Mouse (Mus musculus) layer of hippocampus, adult 9-10 months (tissue): Measurements from ENCODE around the gene Slc3a1.

Source experiments
- DNase-seq: peaks from one replicate; pipeline ENCODE4 v3.0.0; 2022; ENCODE audit warnings: low spot score

Slc3a1 gene

DNA sequence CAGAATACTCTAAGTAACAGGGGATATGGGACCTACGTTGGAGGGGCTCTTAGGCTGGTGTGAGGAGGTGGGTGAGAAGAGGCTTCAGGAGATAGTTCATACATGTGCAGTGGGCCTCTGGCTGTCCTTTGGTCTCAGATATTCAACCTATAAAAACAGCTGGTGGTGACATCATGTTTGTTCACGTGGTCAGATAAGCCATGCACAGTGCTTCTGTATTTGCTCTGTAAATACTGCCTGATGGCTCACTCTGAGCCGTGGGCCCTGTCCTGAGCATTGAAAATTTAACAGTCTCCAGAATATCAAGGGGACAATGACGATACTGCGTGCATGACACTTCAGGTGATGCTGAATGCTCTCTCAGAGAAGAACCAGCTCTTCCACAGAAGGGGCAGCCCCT is 9.7 kb downstream of the Slc3a1 start:
- no peak for DNase-seq

GRCm38 (mm10) chr17:85038311-85038710 is 10.1 kb downstream of the Slc3a1 start:
- no peak for DNase-seq

- DNase-seq, result no peak
Measured at GRCm38 (mm10) chr17:85038761-85039160, 10.6 kb downstream of the Slc3a1 start.

DNA sequence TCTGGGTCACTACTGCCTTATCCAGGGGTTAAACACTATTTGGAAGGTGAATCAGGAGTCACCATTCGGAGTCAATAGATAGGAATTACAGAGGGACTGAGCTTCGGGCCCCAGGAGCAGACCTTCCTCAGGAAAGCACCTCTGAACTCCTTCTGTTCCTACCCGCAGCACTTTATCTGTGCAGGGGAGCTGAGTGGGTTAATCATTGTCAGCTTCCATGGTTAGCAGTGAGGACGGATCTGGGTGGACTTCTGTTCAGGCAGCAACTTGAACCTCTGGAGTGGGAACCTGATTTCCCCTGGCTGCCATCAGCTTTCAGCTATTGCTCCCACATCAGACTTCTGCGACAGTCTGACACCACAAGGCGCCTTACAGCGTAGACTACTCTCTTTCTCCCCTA is 12.7 kb downstream of the Slc3a1 start:
- DNase-seq, result no peak

DNA sequence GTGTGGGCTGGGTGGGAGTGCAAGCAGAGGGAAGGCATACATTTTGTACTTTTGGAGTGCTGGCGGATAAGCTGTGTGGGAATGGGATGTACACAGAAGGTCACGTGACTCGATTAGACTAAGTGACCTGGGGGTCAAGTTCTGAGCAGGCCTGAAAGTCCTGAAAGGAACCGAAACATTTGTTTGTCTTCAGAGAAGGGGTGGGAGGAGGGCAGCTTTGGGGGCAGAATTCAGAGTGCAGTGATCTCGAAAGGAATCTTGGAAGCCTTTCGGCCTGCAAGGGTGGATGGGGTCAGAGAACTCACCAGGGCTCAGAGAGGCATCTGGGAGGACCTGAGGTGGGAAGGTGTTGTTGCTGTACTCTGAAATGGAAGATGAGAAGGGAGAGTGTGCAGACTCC is 14.2 kb downstream of the Slc3a1 start:
- DNase-seq, result no peak

DNA sequence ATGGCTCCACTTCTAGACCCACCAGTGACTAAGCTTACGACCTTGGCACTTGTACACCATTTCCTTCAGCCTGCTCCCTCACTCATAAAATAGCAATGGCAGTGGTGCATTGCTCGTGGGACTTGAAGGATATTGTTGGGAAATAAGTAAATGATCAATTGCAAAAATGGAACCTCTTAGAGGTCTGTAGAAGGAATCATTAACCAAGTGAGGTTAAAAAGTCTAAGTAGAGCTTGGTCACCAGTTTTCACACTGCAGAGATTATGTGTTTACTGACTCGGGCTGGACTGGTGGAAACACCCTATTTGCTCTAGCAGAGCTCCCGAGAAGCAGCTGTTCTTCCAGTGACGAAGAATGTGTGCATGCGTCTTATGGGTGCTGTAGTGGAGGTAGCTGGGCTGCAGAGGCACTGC is 15.2 kb downstream of the Slc3a1 start:
- DNase-seq, result no peak

GRCm38 (mm10) chr17:85044466-85044865 is 16.3 kb downstream of the Slc3a1 start:
- no peak for DNase-seq

DNA sequence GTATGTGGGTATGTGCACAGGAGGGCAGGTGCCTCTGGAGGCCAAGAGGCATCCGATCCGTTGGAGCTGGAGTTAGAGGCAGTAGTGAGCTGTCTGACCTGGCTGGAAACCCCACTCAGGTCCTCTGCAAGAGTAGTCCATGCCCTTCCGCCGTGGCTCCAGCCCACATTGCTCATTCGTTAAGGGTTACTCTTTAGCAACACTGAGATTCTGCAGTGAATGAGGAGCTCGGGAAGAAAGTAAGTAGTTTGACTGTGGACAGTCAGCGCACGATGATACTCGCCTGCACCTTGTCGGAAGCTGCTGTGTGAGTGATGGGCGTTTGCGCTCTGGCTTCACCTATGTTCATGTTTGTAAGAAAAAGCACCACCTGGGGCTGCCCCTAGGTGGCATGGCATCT is 17.0 kb downstream of the Slc3a1 start:
- DNase-seq, result no peak

GRCm38 (mm10) chr17:85048379-85048778 is 20.2 kb downstream of the Slc3a1 start:
- no peak for DNase-seq

DNA sequence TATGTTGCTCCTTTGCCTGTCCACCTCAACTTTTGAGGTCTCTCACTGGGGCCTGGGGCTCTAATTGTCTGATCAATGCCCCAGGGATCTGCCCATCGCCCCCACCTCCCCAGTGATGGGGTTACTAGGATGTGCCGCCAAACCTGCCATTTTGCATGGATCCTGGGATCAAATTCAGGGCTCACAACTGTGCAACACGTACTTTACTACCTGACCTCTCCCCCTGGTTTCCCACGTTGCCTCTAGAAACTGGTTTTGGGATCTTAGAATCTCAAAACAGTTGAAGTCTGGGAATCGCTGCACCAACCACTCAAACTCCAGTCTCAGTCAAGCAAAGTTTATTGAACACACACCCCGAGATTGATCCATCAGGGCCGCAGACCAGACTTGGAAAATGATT is 30.1 kb downstream of the Slc3a1 start:
- DNase-seq, result no peak

- no peak for DNase-seq
Measured at GRCm38 (mm10) chr17:85059136-85059535, 31.0 kb downstream of the Slc3a1 start.

GRCm38 (mm10) chr17:85063560-85063959 is 35.4 kb downstream of the Slc3a1 start:
- DNase-seq, result no peak

GRCm38 (mm10) chr17:85067331-85067730 is 39.2 kb downstream of the Slc3a1 start:
- no peak for DNase-seq

GRCm38 (mm10) chr17:85070658-85071057 is 42.5 kb downstream of the Slc3a1 start:
- no peak for DNase-seq

DNA sequence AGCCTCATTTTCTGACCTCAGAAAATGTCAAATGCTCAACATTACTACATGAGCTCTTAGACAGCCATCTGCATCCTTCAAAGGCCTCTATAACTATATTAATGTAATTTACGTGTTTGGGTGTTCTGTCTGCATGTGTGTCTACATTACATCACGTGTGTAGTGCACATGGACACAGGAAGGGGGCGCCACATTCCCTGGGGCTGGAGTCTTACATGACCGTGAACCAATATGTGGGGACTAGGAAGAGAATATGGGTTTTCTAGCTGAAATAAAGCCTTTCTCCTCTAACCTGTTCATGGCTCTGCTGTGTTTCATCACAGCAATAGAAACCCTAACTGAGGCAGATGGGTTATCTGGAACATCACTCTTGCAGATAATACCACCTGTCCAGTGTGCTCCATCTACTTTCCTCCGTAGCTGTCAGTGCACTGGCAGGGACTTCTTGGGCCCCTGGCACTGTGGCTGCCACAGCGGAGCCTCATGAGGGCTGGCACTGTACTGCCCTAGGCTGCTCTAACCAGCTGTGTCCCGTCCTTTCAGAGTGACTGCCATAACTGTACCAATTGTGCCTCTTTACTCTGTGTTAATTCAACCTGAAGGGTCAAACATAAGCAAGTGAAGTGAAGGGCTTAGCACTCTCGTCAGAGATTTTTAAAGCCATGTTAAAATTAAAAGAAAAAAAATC is 43.1 kb downstream of the Slc3a1 start:
- no peak for DNase-seq

DNA sequence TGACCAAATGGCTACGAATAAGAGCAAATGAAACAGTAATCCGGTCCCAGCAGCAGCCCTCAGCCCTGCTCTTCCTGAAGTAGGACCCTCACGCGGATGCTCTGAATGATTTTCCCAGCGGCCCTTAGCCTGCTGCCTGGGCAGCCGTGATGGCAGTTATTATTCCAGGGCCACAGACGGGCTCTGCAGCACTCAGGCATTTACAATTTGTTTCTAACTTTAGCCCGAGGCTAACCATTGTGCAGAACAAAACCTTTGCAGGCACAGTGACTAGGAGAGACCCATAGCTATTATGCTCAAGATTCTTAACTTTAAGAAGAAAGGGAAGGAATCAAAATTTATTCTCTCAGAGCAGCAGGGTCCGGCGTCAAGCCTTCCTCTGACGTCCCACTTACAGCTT is 44.2 kb downstream of the Slc3a1 start:
- no peak for DNase-seq

GRCm38 (mm10) chr17:85073214-85073613 is 45.0 kb downstream of the Slc3a1 start:
- DNase-seq, result no peak

GRCm38 (mm10) chr17:85074083-85074482 is 45.9 kb downstream of the Slc3a1 start:
- DNase-seq, result no peak

DNA sequence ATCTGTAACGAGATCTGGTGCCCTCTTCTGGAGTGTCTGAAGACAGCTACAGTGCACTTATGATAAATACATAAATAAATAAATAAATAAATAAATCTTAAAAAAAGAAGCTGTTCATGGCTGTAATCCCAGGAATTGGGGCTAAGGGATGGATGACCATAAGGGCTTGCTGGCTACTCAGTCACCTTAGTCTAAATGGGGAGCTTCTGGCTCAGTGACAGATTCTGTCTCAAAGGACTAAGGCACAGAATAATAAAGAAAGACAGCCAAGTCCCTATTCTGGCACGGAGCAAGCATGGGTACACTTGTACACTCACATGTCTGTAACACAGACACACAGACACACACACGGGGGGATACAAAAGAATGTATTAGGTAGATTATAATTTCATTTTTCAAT is 51.1 kb downstream of the Slc3a1 start:
- DNase-seq, result no peak

DNA sequence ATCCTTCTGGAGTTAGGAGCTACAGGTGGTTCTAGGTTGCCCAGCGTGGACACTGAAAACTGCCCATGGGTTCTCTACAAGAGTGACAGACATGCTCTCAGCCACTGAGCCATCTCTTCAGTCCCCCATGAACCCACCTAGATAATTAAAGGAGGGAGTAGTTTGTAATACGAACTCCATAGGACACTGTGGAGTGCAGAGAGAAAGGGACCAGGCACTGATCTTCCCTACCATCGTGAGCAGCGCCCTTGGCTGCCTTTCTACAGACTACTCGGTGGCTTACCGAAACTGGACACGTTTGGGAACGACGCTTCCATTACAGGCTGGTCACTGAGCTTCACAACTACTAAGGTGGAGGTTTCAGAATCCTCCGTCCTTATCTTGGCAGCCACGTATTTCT is 52.6 kb downstream of the Slc3a1 start:
- no peak for DNase-seq

- DNase-seq, result no peak
Measured at GRCm38 (mm10) chr17:85085335-85085734, 57.2 kb downstream of the Slc3a1 start.

DNA sequence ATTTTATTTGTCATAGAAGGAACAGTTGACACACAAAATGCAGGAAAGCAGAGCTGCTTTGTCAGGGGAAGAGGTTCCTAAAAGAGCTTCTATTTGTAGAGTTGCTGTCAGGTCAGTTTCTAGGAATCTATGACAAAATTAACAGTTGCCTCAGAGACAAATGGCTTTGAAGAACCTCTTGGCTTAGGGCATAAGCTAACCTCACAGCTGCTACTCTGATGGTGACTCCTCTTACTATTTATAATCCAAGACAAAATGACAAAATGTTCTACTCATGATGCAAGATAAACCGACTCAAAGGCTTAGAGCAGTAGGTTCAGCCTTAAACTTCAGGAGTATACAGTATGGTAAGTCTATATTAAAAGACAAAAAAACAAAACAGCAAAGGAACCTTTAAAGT is 58.3 kb downstream of the Slc3a1 start:
- no peak for DNase-seq

DNA sequence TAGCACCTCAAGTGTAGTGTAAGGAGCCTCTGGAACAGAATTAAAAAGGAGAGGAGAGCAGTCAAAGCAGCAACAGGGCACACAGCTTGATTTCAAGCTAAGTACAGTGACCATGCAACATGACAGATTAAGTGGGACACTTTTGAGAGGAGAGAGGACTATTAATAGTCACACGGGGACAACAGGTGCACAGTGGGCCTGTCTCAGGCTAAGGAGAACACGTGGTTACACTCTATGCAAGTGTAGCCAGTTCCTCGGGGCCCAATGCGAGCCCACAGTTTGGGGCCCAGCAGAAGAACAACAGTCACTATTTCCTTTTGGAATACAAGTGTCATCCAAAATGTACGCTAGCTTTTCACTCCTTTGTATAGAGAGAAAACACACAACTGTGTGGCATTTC is 59.4 kb downstream of the Slc3a1 start:
- no peak for DNase-seq

GRCm38 (mm10) chr17:85088401-85088800 is 60.2 kb downstream of the Slc3a1 start:
- DNase-seq, result no peak

DNA sequence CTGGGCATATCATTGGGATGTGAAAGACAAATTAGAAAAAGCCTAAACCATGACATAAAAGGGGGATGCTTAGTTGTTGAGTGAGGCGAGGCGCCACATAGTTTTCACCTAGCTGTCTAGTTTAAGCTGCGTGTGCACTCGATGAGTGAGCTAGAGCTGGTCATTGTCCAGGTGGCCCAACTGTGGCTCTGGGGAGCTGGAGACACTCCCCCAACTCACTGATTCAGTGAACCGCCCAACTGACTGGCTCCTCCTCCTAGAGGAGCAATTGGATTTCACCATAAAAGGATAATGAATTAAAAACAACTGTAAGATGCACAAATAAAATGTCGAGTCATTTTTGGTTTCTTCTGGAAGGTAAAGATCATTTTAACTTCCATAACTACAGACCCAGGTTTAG is 60.8 kb downstream of the Slc3a1 start:
- DNase-seq, result no peak
